Mouse (Mus musculus): ENCODE data around the gene Ap1g1.

The Ap1g1 gene

GRCm38 (mm10) chr8:109780548-109780947, 2.2 kb downstream of the Ap1g1 start:
- DNase-seq (ENCODE audit: low spot score in 2 of 2): no peak

GRCm38 (mm10) chr8:109790938-109791337, 12.6 kb downstream of the Ap1g1 start:
- DNase-seq (ENCODE audit: low spot score in 2 of 2): no peak

- DNase-seq (ENCODE audit: low spot score in 2 of 2): no peak
Measured at GRCm38 (mm10) chr8:109795166-109795565, 16.8 kb downstream of the Ap1g1 start.

- no peak for DNase-seq (ENCODE audit: low spot score in 2 of 2)
Measured at GRCm38 (mm10) chr8:109798721-109799120, 20.4 kb downstream of the Ap1g1 start.

GRCm38 (mm10) chr8:109799245-109799644, 20.9 kb downstream of the Ap1g1 start:
- no peak for DNase-seq (ENCODE audit: low spot score in 2 of 2)

GRCm38 (mm10) chr8:109800325-109800724, 22.0 kb downstream of the Ap1g1 start:
- DNase-seq (ENCODE audit: low spot score in 2 of 2): no peak

- DNase-seq (ENCODE audit: low spot score in 2 of 2): no peak
Measured at GRCm38 (mm10) chr8:109803211-109803610, 24.9 kb downstream of the Ap1g1 start.

GRCm38 (mm10) chr8:109803801-109804200, 25.4 kb downstream of the Ap1g1 start:
- DNase-seq (ENCODE audit: low spot score in 2 of 2): no peak

- DNase-seq (ENCODE audit: low spot score in 2 of 2): no peak
Measured at GRCm38 (mm10) chr8:109806522-109806921, 28.2 kb downstream of the Ap1g1 start.

GRCm38 (mm10) chr8:109807401-109808119, 29.2 kb downstream of the Ap1g1 start:
- no peak for DNase-seq (ENCODE audit: low spot score in 2 of 2)

- no peak for DNase-seq (ENCODE audit: low spot score in 2 of 2)
Measured at GRCm38 (mm10) chr8:109808120-109808447, 29.7 kb downstream of the Ap1g1 start.

- DNase-seq (ENCODE audit: low spot score in 2 of 2): peak; percentile 27 to 54
Measured at GRCm38 (mm10) chr8:109810434-109810833, 32.1 kb downstream of the Ap1g1 start.

GRCm38 (mm10) chr8:109815268-109815667, 36.9 kb downstream of the Ap1g1 start:
- no peak for DNase-seq (ENCODE audit: low spot score in 2 of 2)

- peak in 1 of 2 experiments; percentile 25 for DNase-seq (ENCODE audit: low spot score in 2 of 2)
Measured at GRCm38 (mm10) chr8:109817933-109818332, 39.6 kb downstream of the Ap1g1 start.

GRCm38 (mm10) chr8:109823561-109823960, 45.2 kb downstream of the Ap1g1 start:
- DNase-seq (ENCODE audit: low spot score in 2 of 2): no peak

- DNase-seq (ENCODE audit: low spot score in 2 of 2): no peak
Measured at GRCm38 (mm10) chr8:109839822-109840221, 61.5 kb downstream of the Ap1g1 start.

- no peak for DNase-seq (ENCODE audit: low spot score in 2 of 2)
Measured at GRCm38 (mm10) chr8:109842468-109842867, 64.1 kb downstream of the Ap1g1 start.

GRCm38 (mm10) chr8:109847866-109848265, 69.5 kb downstream of the Ap1g1 start:
- DNase-seq (ENCODE audit: low spot score in 2 of 2): no peak

- no peak for DNase-seq (ENCODE audit: low spot score in 2 of 2)
Measured at GRCm38 (mm10) chr8:109848981-109849380, 70.6 kb downstream of the Ap1g1 start.

GRCm38 (mm10) chr8:109853423-109853822, 75.1 kb downstream of the Ap1g1 start:
- DNase-seq (ENCODE audit: low spot score in 2 of 2): peak; percentile 16 to 61

GRCm38 (mm10) chr8:109854522-109854921, 76.2 kb downstream of the Ap1g1 start:
- no peak for DNase-seq (ENCODE audit: low spot score in 2 of 2)

- DNase-seq (ENCODE audit: low spot score in 2 of 2): no peak
Measured at GRCm38 (mm10) chr8:109855451-109855850, 77.1 kb downstream of the Ap1g1 start.

GRCm38 (mm10) chr8:109863398-109863797, 85.0 kb downstream of the Ap1g1 start:
- peak; percentile 63 to 71 for DNase-seq (ENCODE audit: low spot score in 2 of 2)

- DNase-seq (ENCODE audit: low spot score in 2 of 2): no peak
Measured at GRCm38 (mm10) chr8:109864798-109865197, 86.4 kb downstream of the Ap1g1 start.
